Mouse (Mus musculus) CD4-positive, CD25-positive, alpha-beta regulatory T cell, adult 4 months (primary cell): ENCODE measurements around the gene Kcng1. TPM values are rescaled to one million over a fixed set of nuclear protein-coding genes. Genes with fewer than 3 reads are reported as not detected.

Experiments used
- ATAC-seq: one replicate; pipeline ENCODE4 v1.8.0; 2017
- polyA plus RNA-seq, 2 experiments: library from polyadenylated mRNA; unstranded; fragments of 100-300 nt; shearing (Covaris generic); gene quantifications; one replicate each; pipeline ENCODE4 v1.2.1; 2017

Kcng1 gene
- polyA plus RNA-seq, 2 experiments from 2014 or later: not detected

- ATAC-seq: no peak
These were observed 21.4 kb downstream of the Kcng1 start for GRCm38 (mm10) chr2:168260124-168260523.

- ATAC-seq: no peak
These were observed 22.5 kb downstream of the Kcng1 start for GRCm38 (mm10) chr2:168259046-168259445.

- no peak for ATAC-seq
These were observed 24.3 kb downstream of the Kcng1 start for GRCm38 (mm10) chr2:168257188-168257587.

- ATAC-seq: no peak
These were observed 25.0 kb downstream of the Kcng1 start for GRCm38 (mm10) chr2:168256506-168256905.

GRCm38 (mm10) chr2:168253822-168254221 lies 27.7 kb downstream of the Kcng1 start:
- ATAC-seq: no peak

- no peak for ATAC-seq
These were observed 28.8 kb downstream of the Kcng1 start for GRCm38 (mm10) chr2:168252639-168253292.

- ATAC-seq: peak; percentile 75
These were observed 31.3 kb downstream of the Kcng1 start for GRCm38 (mm10) chr2:168250270-168250669.

GRCm38 (mm10) chr2:168248856-168249245 lies 32.7 kb downstream of the Kcng1 start:
- peak; percentile 51 for ATAC-seq

- no peak for ATAC-seq
These were observed 33.2 kb downstream of the Kcng1 start for GRCm38 (mm10) chr2:168248167-168248855.

- no peak for ATAC-seq
These were observed 36.0 kb downstream of the Kcng1 start for GRCm38 (mm10) chr2:168245571-168245970.

- ATAC-seq: no peak
These were observed 38.3 kb downstream of the Kcng1 start for GRCm38 (mm10) chr2:168243278-168243677.

- ATAC-seq: no peak
These were observed 38.7 kb downstream of the Kcng1 start for GRCm38 (mm10) chr2:168242841-168243240.

GRCm38 (mm10) chr2:168238335-168238734 lies 43.2 kb downstream of the Kcng1 start:
- no peak for ATAC-seq

GRCm38 (mm10) chr2:168233286-168233685 lies 48.2 kb downstream of the Kcng1 start:
- ATAC-seq: no peak

- no peak for ATAC-seq
These were observed 50.1 kb downstream of the Kcng1 start for GRCm38 (mm10) chr2:168231471-168231829.

- peak; percentile 36 for ATAC-seq
These were observed 50.6 kb downstream of the Kcng1 start for GRCm38 (mm10) chr2:168230773-168231470.

- ATAC-seq: peak; percentile 88
These were observed 51.4 kb downstream of the Kcng1 start, which contains the start of the genes Gm20716, Dpm1 and Mocs3 for GRCm38 (mm10) chr2:168230026-168230728. Gene Gm20716 (minus strand): TSS chr2:168230364. Gene Dpm1 (minus strand): TSS chr2:168230591. Gene Mocs3 (plus strand): TSS chr2:168230622.

- ATAC-seq: peak; percentile 19
These were observed 52.2 kb downstream of the Kcng1 start for GRCm38 (mm10) chr2:168229116-168230025.

- no peak for ATAC-seq
These were observed 58.2 kb downstream of the Kcng1 start for GRCm38 (mm10) chr2:168223326-168223725.

GRCm38 (mm10) chr2:168213788-168214397 lies 67.6 kb downstream of the Kcng1 start:
- ATAC-seq: no peak
